Mouse (Mus musculus): ENCODE data around the gene Nkx2-9. TPM values are rescaled to one million over a fixed set of nuclear protein-coding genes. Genes with fewer than 3 reads are reported as not detected.

Gene Nkx2-9
- total RNA-seq, 1 experiment, result 3.8 TPM

DNA sequence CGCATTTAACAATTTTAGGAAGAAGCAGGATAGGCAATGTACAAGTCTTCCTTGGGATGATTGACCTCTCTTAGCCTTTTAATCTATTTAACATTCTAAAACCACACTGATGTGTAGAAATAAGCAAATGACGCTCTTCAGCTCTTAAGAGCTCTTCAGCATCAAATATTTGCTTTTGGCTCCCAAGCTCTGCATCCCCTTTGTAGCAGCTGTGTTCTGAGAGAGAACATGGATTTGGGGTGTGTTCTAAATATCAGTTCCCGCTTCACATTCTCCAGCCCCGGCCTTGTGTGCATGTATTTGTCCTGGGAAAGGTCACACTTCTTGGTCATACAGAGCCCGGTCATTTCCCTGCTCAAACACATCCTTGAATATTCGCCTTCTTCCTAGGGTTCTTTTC, 2.3 kb upstream of the Nkx2-9 start:
- Histone ChIP-seq H3K4me1 (ENCODE audit: control insufficient read depth in 2 of 2, insufficient read depth in 2 of 2, low read length in 2 of 2, poor library complexity in 1 of 2) (peaks cover 0 to 5% of the 10 kb centered on the region in 2 experiments; a peak in 1 of 4 replicates), H3K27ac (ENCODE audit: insufficient read depth, low read depth, low read length, poor library complexity, severe bottlenecking) (no peak overlapping the region), H3K36me3 (ENCODE audit: control insufficient read depth, insufficient read depth, low read length, poor library complexity, severe bottlenecking) (no peaks in the 10 kb centered on the region), H3K4me3 (ENCODE audit: insufficient read depth in 1 of 2, low read depth in 1 of 2, low read length in 2 of 2, poor library complexity in 1 of 2, severe bottlenecking in 1 of 2) (no peak overlapping the region), H3K9me3 (ENCODE audit: control insufficient read depth, insufficient read depth, low read depth, low read length) (no peaks in the 10 kb centered on the region), H3K9ac (ENCODE audit: insufficient read depth, low read depth, low read length, poor library complexity, severe bottlenecking) (no peak overlapping the region)
- no peak for DNase-seq (ENCODE audit: low read depth, low spot score)
- no peak for TF ChIP-seq CHD2 (IDR thresholded peaks at IDR 0.05; ENCODE audit: low read depth, low read length)
- no peak for TF ChIP-seq HCFC1 (IDR thresholded peaks at IDR 0.05; ENCODE audit: borderline replicate concordance, insufficient read depth, low read length)
- TF ChIP-seq ZC3H11A (IDR thresholded peaks at IDR 0.05; ENCODE audit: borderline replicate concordance, low read depth, low read length), result no peak
- no peak for TF ChIP-seq MAFK (IDR thresholded peaks at IDR 0.05; ENCODE audit: insufficient read depth, low read depth, low read length)
- no peak for TF ChIP-seq ZNF384 (IDR thresholded peaks at IDR 0.05; ENCODE audit: low read depth, low read length)
- in situ Hi-C loops (cut with MboI; ENCODE audit: low sequenced_read_pairs in 2 of 2, unreplicated experiment in 2 of 2), result loop anchor here in 1 of 2 experiments (10.0 kb wide), 2 partner anchors 79 to 929 kb away; partner anchors contain the start of genes Foxa1 and Pax9

- Histone ChIP-seq H3K27ac (ENCODE audit: insufficient read depth, low read depth, low read length, poor library complexity, severe bottlenecking) (no peak overlapping the region), H3K36me3 (ENCODE audit: control insufficient read depth, insufficient read depth, low read length, poor library complexity, severe bottlenecking) (no peaks in the 10 kb centered on the region), H3K4me1 (ENCODE audit: control insufficient read depth in 2 of 2, insufficient read depth in 2 of 2, low read length in 2 of 2, poor library complexity in 1 of 2) (peaks cover 0 to 5% of the 10 kb centered on the region in 2 experiments; a peak in 1 of 4 replicates), H3K9me3 (ENCODE audit: control insufficient read depth, insufficient read depth, low read depth, low read length) (no peaks in the 10 kb centered on the region), H3K9ac (ENCODE audit: insufficient read depth, low read depth, low read length, poor library complexity, severe bottlenecking) (no peak overlapping the region), H3K4me3 (ENCODE audit: insufficient read depth in 1 of 2, low read depth in 1 of 2, low read length in 2 of 2, poor library complexity in 1 of 2, severe bottlenecking in 1 of 2) (no peak overlapping the region)
- in situ Hi-C loops (cut with MboI; ENCODE audit: low sequenced_read_pairs in 2 of 2, unreplicated experiment in 2 of 2), result loop anchor here (5.0 to 10.0 kb wide), 5 partner anchors 77 to 930 kb away; partner anchors contain the start of genes Nkx2-1 (in 2 of the 2), Foxa1 (in 1 of the 2) and Pax9 (in 1 of the 2)
- TF ChIP-seq ZNF384 (IDR thresholded peaks at IDR 0.05; ENCODE audit: low read depth, low read length), result no peak
- no peak for TF ChIP-seq HCFC1 (IDR thresholded peaks at IDR 0.05; ENCODE audit: borderline replicate concordance, insufficient read depth, low read length)
- TF ChIP-seq MAFK (IDR thresholded peaks at IDR 0.05; ENCODE audit: insufficient read depth, low read depth, low read length), result no peak
- TF ChIP-seq ZC3H11A (IDR thresholded peaks at IDR 0.05; ENCODE audit: borderline replicate concordance, low read depth, low read length), result no peak
- TF ChIP-seq CHD2 (IDR thresholded peaks at IDR 0.05; ENCODE audit: low read depth, low read length), result no peak
- no peak for DNase-seq (ENCODE audit: low read depth, low spot score)
Measured at GRCm38 (mm10) chr12:56614513-56614912, 1.4 kb upstream of the Nkx2-9 start.

DNA sequence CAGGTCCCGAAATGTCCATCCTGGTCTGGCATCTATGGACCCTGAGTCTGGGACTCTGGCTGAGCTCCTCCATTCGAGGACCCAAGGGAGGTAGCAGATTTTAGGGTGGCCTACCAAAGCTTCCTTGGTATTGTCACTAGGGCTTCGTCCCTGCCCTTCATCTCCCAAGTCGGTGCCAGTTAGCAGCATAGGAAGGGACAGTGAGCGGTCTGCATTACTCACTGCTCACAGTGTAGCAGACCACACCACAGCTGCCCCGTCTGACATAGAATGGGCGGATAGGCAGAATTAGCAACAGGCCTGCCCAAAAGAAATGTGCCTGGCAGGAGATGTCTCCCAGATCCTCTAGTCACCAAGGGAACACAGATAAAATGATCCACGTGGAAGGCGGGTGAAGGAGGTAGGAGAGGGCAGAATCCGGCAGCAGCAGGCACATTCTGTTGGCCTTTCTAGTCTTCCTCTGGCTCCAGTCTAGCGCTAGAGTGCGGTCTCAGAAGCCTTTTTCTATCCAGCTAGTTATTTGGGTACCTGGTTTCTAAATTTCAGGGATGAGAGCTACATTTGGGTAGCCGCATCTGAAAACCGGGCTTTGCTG, 929 bp upstream of the Nkx2-9 start:
- no peak for DNase-seq (ENCODE audit: low read depth, low spot score)
- Histone ChIP-seq H3K9ac (ENCODE audit: insufficient read depth, low read depth, low read length, poor library complexity, severe bottlenecking) (no peak overlapping the region), H3K4me3 (ENCODE audit: insufficient read depth in 1 of 2, low read depth in 1 of 2, low read length in 2 of 2, poor library complexity in 1 of 2, severe bottlenecking in 1 of 2) (no peak overlapping the region), H3K27ac (ENCODE audit: insufficient read depth, low read depth, low read length, poor library complexity, severe bottlenecking) (no peak overlapping the region), H3K9me3 (ENCODE audit: control insufficient read depth, insufficient read depth, low read depth, low read length) (no peaks in the 10 kb centered on the region), H3K4me1 (ENCODE audit: control insufficient read depth in 2 of 2, insufficient read depth in 2 of 2, low read length in 2 of 2, poor library complexity in 1 of 2) (peaks cover 0 to 5% of the 10 kb centered on the region in 2 experiments; a peak in 1 of 4 replicates), H3K36me3 (ENCODE audit: control insufficient read depth, insufficient read depth, low read length, poor library complexity, severe bottlenecking) (no peaks in the 10 kb centered on the region)
- TF ChIP-seq CHD2 (IDR thresholded peaks at IDR 0.05; ENCODE audit: low read depth, low read length), result no peak
- no peak for TF ChIP-seq HCFC1 (IDR thresholded peaks at IDR 0.05; ENCODE audit: borderline replicate concordance, insufficient read depth, low read length)
- no peak for TF ChIP-seq ZC3H11A (IDR thresholded peaks at IDR 0.05; ENCODE audit: borderline replicate concordance, low read depth, low read length)
- in situ Hi-C loops (cut with MboI; ENCODE audit: low sequenced_read_pairs in 2 of 2, unreplicated experiment in 2 of 2), result loop anchor here (5.0 to 10.0 kb wide), 5 partner anchors 77 to 931 kb away; partner anchors contain the start of genes Nkx2-1 (in 2 of the 2), Foxa1 (in 1 of the 2) and Pax9 (in 1 of the 2)

DNA sequence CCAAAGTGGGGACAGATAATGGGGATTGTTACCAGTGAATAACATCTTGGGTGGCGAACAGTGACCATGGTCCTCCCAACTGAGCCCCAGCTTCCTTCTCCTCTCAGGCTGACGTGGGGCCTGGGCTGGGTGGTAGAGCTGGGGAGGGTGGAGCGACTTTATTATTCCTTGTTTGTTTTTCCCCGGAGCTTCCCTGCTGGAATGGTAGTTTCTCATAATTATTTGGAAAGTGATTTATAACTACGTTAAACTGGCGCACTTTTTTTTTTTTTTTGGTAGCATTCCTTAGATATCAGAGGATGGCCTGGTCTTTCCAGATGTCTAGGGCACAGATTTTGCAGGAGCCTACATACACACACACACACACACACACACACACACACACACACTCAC, 350 bp upstream of the Nkx2-9 start:
- no peak for DNase-seq (ENCODE audit: low read depth, low spot score)
- H3K9me3 ChIP-seq (ENCODE audit: control insufficient read depth, insufficient read depth, low read depth, low read length), result no peaks in the 10 kb centered on the region
- peak overlapping the region in 1 of 2 experiments; percentile 60; a peak in 1 of 4 replicates for H3K4me3 ChIP-seq (ENCODE audit: insufficient read depth in 1 of 2, low read depth in 1 of 2, low read length in 2 of 2, poor library complexity in 1 of 2, severe bottlenecking in 1 of 2)
- in situ Hi-C loops (cut with MboI; ENCODE audit: low sequenced_read_pairs in 2 of 2, unreplicated experiment in 2 of 2), result loop anchor here (5.0 to 10.0 kb wide), 5 partner anchors 76 to 931 kb away; partner anchors contain the start of genes Nkx2-1 (in 2 of the 2), Foxa1 (in 1 of the 2) and Pax9 (in 1 of the 2)
- TF ChIP-seq ZNF384 (IDR thresholded peaks at IDR 0.05; ENCODE audit: low read depth, low read length) (no peak), CHD2 (IDR thresholded peaks at IDR 0.05; ENCODE audit: low read depth, low read length) (no peak), ZC3H11A (IDR thresholded peaks at IDR 0.05; ENCODE audit: borderline replicate concordance, low read depth, low read length) (no peak), MAFK (IDR thresholded peaks at IDR 0.05; ENCODE audit: insufficient read depth, low read depth, low read length) (no peak), HCFC1 (IDR thresholded peaks at IDR 0.05; ENCODE audit: borderline replicate concordance, insufficient read depth, low read length) (no peak)
- no peak overlapping the region for H3K9ac ChIP-seq (ENCODE audit: insufficient read depth, low read depth, low read length, poor library complexity, severe bottlenecking)
- peaks cover 0 to 5% of the 10 kb centered on the region in 2 experiments; a peak in 1 of 4 replicates for H3K4me1 ChIP-seq (ENCODE audit: control insufficient read depth in 2 of 2, insufficient read depth in 2 of 2, low read length in 2 of 2, poor library complexity in 1 of 2)
- H3K36me3 ChIP-seq (ENCODE audit: control insufficient read depth, insufficient read depth, low read length, poor library complexity, severe bottlenecking), result no peaks in the 10 kb centered on the region
- H3K27ac ChIP-seq (ENCODE audit: insufficient read depth, low read depth, low read length, poor library complexity, severe bottlenecking), result no peak overlapping the region

Data from ES-E14 (cell line).